Mouse (Mus musculus) liver, postnatal 0 days (tissue): ENCODE results near the gene Ninj1.

Experiments used
- CTCF ChIP-seq: sonication (generic); IDR thresholded peaks from 2 replicates; pipeline ENCODE4 v1.5.1; 2016; ENCODE audit warnings: antibody characterized with exemption, low read depth
- EP300 ChIP-seq: IDR thresholded peaks from 2 replicates; pipeline ENCODE4 v1.6.1; 2016; ENCODE audit warnings: antibody characterized with exemption, low read depth, mild to moderate bottlenecking

DNA sequence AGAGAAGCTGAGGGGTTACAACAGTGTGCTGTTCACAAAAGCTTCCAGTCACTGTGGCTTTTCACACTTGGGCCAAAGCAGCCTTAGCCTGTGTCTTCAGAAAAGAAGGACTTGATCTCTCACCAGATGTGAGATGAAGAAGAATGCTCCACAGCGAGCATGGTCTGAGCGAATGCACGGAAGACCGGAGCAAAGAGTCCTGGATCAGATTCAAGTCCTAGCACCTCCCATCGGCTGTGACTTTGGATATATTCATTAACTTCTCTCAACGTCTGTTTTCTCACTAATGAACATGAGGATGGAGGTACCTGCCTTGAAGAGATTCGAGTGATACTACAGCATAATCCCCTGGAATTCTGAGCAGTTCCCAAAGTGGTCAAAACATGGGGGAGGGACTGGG lies 32.7 kb upstream of the Ninj1 start:
- TF ChIP-seq CTCF (no peak), EP300 (no peak)
